Mouse (Mus musculus) forelimb bud, embryonic 11.5 days (tissue): ENCODE data around the gene Nr1d2.
"Not testable (repeated sequence)": the region's sequence is repeated elsewhere in the genome, so short reads cannot be mapped to it uniquely, and the experiment has no call there.

Experiments used
- DNase-seq: peaks from one replicate; pipeline ENCODE4 v3.0.0-alpha.2; 2012; ENCODE audit warnings: low read depth, low spot score

Nr1d2 gene

GRCm38 (mm10) chr14:18238750-18239731 is at the start of gene Nr1d2:
Gene Nr1d2 (minus strand): TSS chr14:18239127.
- DNase-seq, result peak; percentile 99

- no peak for DNase-seq
Observed at GRCm38 (mm10) chr14:18287391-18287790, 48.5 kb upstream of the Nr1d2 start.

GRCm38 (mm10) chr14:18286441-18286840 is 47.5 kb upstream of the Nr1d2 start:
- no peak for DNase-seq

GRCm38 (mm10) chr14:18285476-18285875 is 46.5 kb upstream of the Nr1d2 start:
- DNase-seq, result no peak

- no peak for DNase-seq
Observed at GRCm38 (mm10) chr14:18284581-18284980, 45.7 kb upstream of the Nr1d2 start.

- DNase-seq, result no peak
Observed at GRCm38 (mm10) chr14:18280375-18280774, 41.4 kb upstream of the Nr1d2 start.

- DNase-seq, result no peak
Observed at GRCm38 (mm10) chr14:18274526-18274925, 35.6 kb upstream of the Nr1d2 start.

GRCm38 (mm10) chr14:18271666-18272065 is 32.7 kb upstream of the Nr1d2 start:
- no peak for DNase-seq

GRCm38 (mm10) chr14:18270529-18271441 is 31.9 kb upstream of the Nr1d2 start, which contains the start of the genes Nkiras1 and Rpl15:
Gene Nkiras1 (plus strand): TSS chr14:18271136.
Gene Rpl15 (minus strand): TSS chr14:18271391.
- DNase-seq, result peak; percentile 98

GRCm38 (mm10) chr14:18269947-18270528 is 31.1 kb upstream of the Nr1d2 start:
- not testable (repeated sequence) for DNase-seq

- DNase-seq, result no peak
Observed at GRCm38 (mm10) chr14:18263427-18263826, 24.5 kb upstream of the Nr1d2 start.

GRCm38 (mm10) chr14:18261203-18261602 is 22.3 kb upstream of the Nr1d2 start:
- no peak for DNase-seq

- no peak for DNase-seq
Observed at GRCm38 (mm10) chr14:18242638-18243130, 3.8 kb upstream of the Nr1d2 start.

- DNase-seq, result no peak
Observed at GRCm38 (mm10) chr14:18241786-18242185, 2.9 kb upstream of the Nr1d2 start.

- no peak for DNase-seq
Observed at GRCm38 (mm10) chr14:18240132-18240531, 1.2 kb upstream of the Nr1d2 start.

GRCm38 (mm10) chr14:18238131-18238749 is 687 bp downstream of the Nr1d2 start:
- peak; percentile 96 for DNase-seq

GRCm38 (mm10) chr14:18237381-18237780 is 1.5 kb downstream of the Nr1d2 start:
- no peak for DNase-seq

- not testable (repeated sequence) for DNase-seq
Observed at GRCm38 (mm10) chr14:18236496-18237235, 2.3 kb downstream of the Nr1d2 start.

- no peak for DNase-seq
Observed at GRCm38 (mm10) chr14:18233981-18234960, 4.7 kb downstream of the Nr1d2 start.
